Mouse (Mus musculus) intestine, embryonic 15.5 days (tissue): ENCODE data around the gene Gm13696. TPM values are rescaled to one million over a fixed set of nuclear protein-coding genes. Genes with fewer than 3 reads are reported as not detected.
"Not testable (repeated sequence)": the region's sequence is repeated elsewhere in the genome, so short reads cannot be mapped to it uniquely, and the experiment has no call there.

ENCODE experiments used
- ATAC-seq: fragments of 200-750 bp; cut with Nextera tagmentation; 2 replicates; pipeline ENCODE4 v1.8.0; 2017; ENCODE audit warnings: moderate TSS enrichment, moderate library complexity
- H3K27ac ChIP-seq: fragments of 300-500 bp; sonication (generic); 2 replicates; pipeline ENCODE4 v1.5.1; 2015; ENCODE audit warnings: mild to moderate bottlenecking, inconsistent platforms
- H3K27me3 ChIP-seq: fragments of 300-500 bp; sonication (generic); replicated peaks from 2 replicates; pipeline ENCODE4 v1.6.1; 2015; ENCODE audit warnings: inconsistent platforms
- H3K36me3 ChIP-seq: fragments of 300-500 bp; sonication (generic); 2 replicates; pipeline ENCODE4 v1.6.1; 2015; ENCODE audit warnings: inconsistent platforms
- H3K4me1 ChIP-seq: fragments of 300-500 bp; sonication (generic); replicated peaks from 2 replicates; pipeline ENCODE4 v1.6.1; 2015; ENCODE audit warnings: inconsistent platforms
- H3K4me2 ChIP-seq: fragments of 300-500 bp; sonication (generic); replicated peaks from 2 replicates; pipeline ENCODE4 v1.6.1; 2015; ENCODE audit warnings: mild to moderate bottlenecking, inconsistent platforms
- H3K4me3 ChIP-seq: fragments of 300-500 bp; sonication (generic); replicated peaks from 2 replicates; pipeline ENCODE4 v1.5.1; 2015; ENCODE audit warnings: inconsistent platforms
- H3K9ac ChIP-seq: fragments of 300-500 bp; sonication (generic); 2 replicates; pipeline ENCODE4 v1.6.1; 2015; ENCODE audit warnings: inconsistent platforms
- H3K9me3 ChIP-seq: fragments of 300-500 bp; sonication (generic); 2 replicates; pipeline ENCODE4 v1.6.1; 2016; ENCODE audit warnings: inconsistent platforms
- WGBS: fragments of 180-500 bp; shearing (Covaris S2); methylation state at CpG from one replicate; pipeline ENCODE4 v1.1.7; 2015; 5-methylcytosine and 5-hydroxymethylcytosine counted together
- polyA plus RNA-seq: library from polyadenylated mRNA; unstranded; fragments of >200 nt; fragmentation: Nextera tagmentation; extraction: Ambion mirVana; gene quantifications from 2 replicates; pipeline ENCODE4 v1.2.1, GENCODE M21; 2015

The Gm13696 gene
- not detected in 2 replicates for polyA plus RNA-seq

- ATAC-seq, H3K4me3 ChIP-seq, H3K9ac ChIP-seq, H3K27ac ChIP-seq, H3K9me3 ChIP-seq, H3K27me3 ChIP-seq, H3K4me1 ChIP-seq, H3K36me3 ChIP-seq, H3K4me2 ChIP-seq: not testable (repeated sequence)
- no CpG with 5 or more reads among the region's 6 CpGs for WGBS
These were observed at the start of gene Gm13696 for GRCm38 (mm10) chr2:83972823-83973222. Gene Gm13696, plus strand, starts transcription at chr2:83973123.

GRCm38 (mm10) chr2:83929478-83930088 is 43.3 kb upstream of the Gm13696 start:
- WGBS: 59% methylated on average over 2 of the region's 2 CpGs
- no peak overlapping the region for H3K4me3 ChIP-seq
- no peak overlapping the region for H3K4me2 ChIP-seq
- no peak for ATAC-seq
- H3K36me3 ChIP-seq: no peaks in the 10 kb centered on the region
- H3K9ac ChIP-seq: no peak overlapping the region
- H3K27me3 ChIP-seq: no peaks in the 10 kb centered on the region
- no peaks in the 10 kb centered on the region for H3K9me3 ChIP-seq
- H3K4me1 ChIP-seq: no peaks in the 10 kb centered on the region
- no peak overlapping the region for H3K27ac ChIP-seq

GRCm38 (mm10) chr2:83940931-83941361 is 32.0 kb upstream of the Gm13696 start, which contains the start of gene Zswim2:
Gene Zswim2, minus strand, starts transcription at chr2:83941228.
- Histone ChIP-seq H3K9me3 (no peaks in the 10 kb centered on the region), H3K36me3 (no peaks in the 10 kb centered on the region), H3K4me1 (0 out of 2 replicates have a peak, but pooled peaks cover 4% of the 10 kb centered on the region), H3K4me2 (peak within 1 kb of the TSS; percentile 56), H3K27ac (no peak within 1 kb of the TSS), H3K27me3 (no peaks in the 10 kb centered on the region), H3K9ac (no peak within 1 kb of the TSS), H3K4me3 (peak within 1 kb of the TSS; percentile 11; the same call in 1 of the 2 replicates)
- WGBS: 1% methylated on average over 20 of the region's 20 CpGs
- ATAC-seq: peak; percentile 86

- no peak overlapping the region for H3K4me3 ChIP-seq
- no peaks in the 10 kb centered on the region for H3K27me3 ChIP-seq
- H3K4me1 ChIP-seq: 0 out of 2 replicates have a peak, but pooled peaks cover 4% of the 10 kb centered on the region
- no peak overlapping the region for H3K9ac ChIP-seq
- H3K36me3 ChIP-seq: no peaks in the 10 kb centered on the region
- ATAC-seq: no peak
- H3K4me2 ChIP-seq: peak overlapping the region; percentile 56; the same call in 1 of the 2 replicates
- no peak overlapping the region for H3K27ac ChIP-seq
- H3K9me3 ChIP-seq: no peaks in the 10 kb centered on the region
- WGBS: 45% methylated on average over 3 of the region's 3 CpGs
These were observed 31.5 kb upstream of the Gm13696 start for GRCm38 (mm10) chr2:83941378-83941777.

GRCm38 (mm10) chr2:83941792-83942191 is 31.1 kb upstream of the Gm13696 start:
- no peak for ATAC-seq
- H3K4me2 ChIP-seq: no peak overlapping the region
- no peaks in the 10 kb centered on the region for H3K9me3 ChIP-seq
- no peak overlapping the region for H3K9ac ChIP-seq
- WGBS: 64% methylated on average over 4 of the region's 4 CpGs
- 0 out of 2 replicates have a peak, but pooled peaks cover 4% of the 10 kb centered on the region for H3K4me1 ChIP-seq
- H3K27me3 ChIP-seq: no peaks in the 10 kb centered on the region
- H3K36me3 ChIP-seq: no peaks in the 10 kb centered on the region
- H3K27ac ChIP-seq: no peak overlapping the region
- no peak overlapping the region for H3K4me3 ChIP-seq

GRCm38 (mm10) chr2:83955393-83955792 is 17.5 kb upstream of the Gm13696 start, which contains the start of gene Gm13698:
Gene Gm13698, plus strand, starts transcription at chr2:83955693.
- H3K4me1 ChIP-seq, H3K27ac ChIP-seq: not testable (repeated sequence)
- WGBS: no CpG with 5 or more reads among the region's 6 CpGs

GRCm38 (mm10) chr2:83961203-83961602 is 11.7 kb upstream of the Gm13696 start, which contains the start of gene Gm13693:
Gene Gm13693, plus strand, starts transcription at chr2:83961503.
- ATAC-seq, H3K4me1 ChIP-seq: not testable (repeated sequence)
- no CpG with 5 or more reads among the region's 6 CpGs for WGBS

More at GRCm38 (mm10) chr2:83955393-83955792, 17.5 kb upstream of the Gm13696 start, which contains the start of gene Gm13698:
- H3K9me3 ChIP-seq, H3K4me2 ChIP-seq, H3K4me3 ChIP-seq, H3K36me3 ChIP-seq, H3K27me3 ChIP-seq, H3K9ac ChIP-seq, ATAC-seq: not testable (repeated sequence)

GRCm38 (mm10) chr2:83967013-83967412 is 5.9 kb upstream of the Gm13696 start, which contains the start of gene Gm13695:
Gene Gm13695, plus strand, starts transcription at chr2:83967313.
- no CpG with 5 or more reads among the region's 6 CpGs for WGBS
- H3K4me3 ChIP-seq, H3K4me2 ChIP-seq, H3K9me3 ChIP-seq, H3K9ac ChIP-seq, H3K27ac ChIP-seq, H3K4me1 ChIP-seq, H3K36me3 ChIP-seq, ATAC-seq, H3K27me3 ChIP-seq: not testable (repeated sequence)

More at GRCm38 (mm10) chr2:83961203-83961602, 11.7 kb upstream of the Gm13696 start, which contains the start of gene Gm13693:
- not testable (repeated sequence) for H3K4me2 ChIP-seq, H3K4me3 ChIP-seq, H3K27me3 ChIP-seq, H3K27ac ChIP-seq, H3K9me3 ChIP-seq, H3K36me3 ChIP-seq, H3K9ac ChIP-seq

GRCm38 (mm10) chr2:83978633-83979032 is 5.7 kb downstream of the Gm13696 start, which contains the start of gene Gm13694:
Gene Gm13694, plus strand, starts transcription at chr2:83978933.
- no CpG with 5 or more reads among the region's 6 CpGs for WGBS
- H3K27ac ChIP-seq, H3K4me3 ChIP-seq, H3K36me3 ChIP-seq, H3K9me3 ChIP-seq, H3K27me3 ChIP-seq, ATAC-seq, H3K4me1 ChIP-seq, H3K4me2 ChIP-seq, H3K9ac ChIP-seq: not testable (repeated sequence)

- H3K36me3 ChIP-seq, ATAC-seq, H3K9me3 ChIP-seq, H3K27me3 ChIP-seq, H3K27ac ChIP-seq, H3K4me1 ChIP-seq, H3K9ac ChIP-seq, H3K4me2 ChIP-seq, H3K4me3 ChIP-seq: not testable (repeated sequence)
- no CpG with 5 or more reads among the region's 6 CpGs for WGBS
These were observed 11.5 kb downstream of the Gm13696 start, which contains the start of gene Gm13697 for GRCm38 (mm10) chr2:83984443-83984842. Gene Gm13697, plus strand, starts transcription at chr2:83984743.

- ATAC-seq, H3K4me2 ChIP-seq: not testable (repeated sequence)
- no CpG with 5 or more reads among the region's 6 CpGs for WGBS
These were observed 17.3 kb downstream of the Gm13696 start, which contains the start of gene Gm13691 for GRCm38 (mm10) chr2:83990253-83990652. Gene Gm13691, plus strand, starts transcription at chr2:83990553.

GRCm38 (mm10) chr2:83993639-83994255 is 20.8 kb downstream of the Gm13696 start:
- WGBS: 43% methylated on average over 8 of the region's 9 CpGs

More at GRCm38 (mm10) chr2:83990253-83990652, 17.3 kb downstream of the Gm13696 start, which contains the start of gene Gm13691:
- H3K27me3 ChIP-seq, H3K4me1 ChIP-seq, H3K36me3 ChIP-seq, H3K4me3 ChIP-seq, H3K9me3 ChIP-seq, H3K9ac ChIP-seq, H3K27ac ChIP-seq: not testable (repeated sequence)

More at GRCm38 (mm10) chr2:83993639-83994255, 20.8 kb downstream of the Gm13696 start:
- not testable (repeated sequence) for H3K36me3 ChIP-seq, H3K9ac ChIP-seq, H3K4me2 ChIP-seq, H3K9me3 ChIP-seq, H3K4me1 ChIP-seq, ATAC-seq, H3K27me3 ChIP-seq, H3K4me3 ChIP-seq, H3K27ac ChIP-seq
